Mouse (Mus musculus) 3134 (cell line): Measurements from ENCODE around the gene Rsph14.
A peak's percentile ranks its signal among the peaks of the same experiment; 100 is the strongest.

Experiments
- DNase-seq: peaks from one replicate; pipeline ENCODE4 v3.0.0-alpha.2; 2011; ENCODE audit warnings: low spot score; ENCODE audit not compliant: insufficient read length; ENCODE audit errors: extremely low read depth

Rsph14 gene

DNA sequence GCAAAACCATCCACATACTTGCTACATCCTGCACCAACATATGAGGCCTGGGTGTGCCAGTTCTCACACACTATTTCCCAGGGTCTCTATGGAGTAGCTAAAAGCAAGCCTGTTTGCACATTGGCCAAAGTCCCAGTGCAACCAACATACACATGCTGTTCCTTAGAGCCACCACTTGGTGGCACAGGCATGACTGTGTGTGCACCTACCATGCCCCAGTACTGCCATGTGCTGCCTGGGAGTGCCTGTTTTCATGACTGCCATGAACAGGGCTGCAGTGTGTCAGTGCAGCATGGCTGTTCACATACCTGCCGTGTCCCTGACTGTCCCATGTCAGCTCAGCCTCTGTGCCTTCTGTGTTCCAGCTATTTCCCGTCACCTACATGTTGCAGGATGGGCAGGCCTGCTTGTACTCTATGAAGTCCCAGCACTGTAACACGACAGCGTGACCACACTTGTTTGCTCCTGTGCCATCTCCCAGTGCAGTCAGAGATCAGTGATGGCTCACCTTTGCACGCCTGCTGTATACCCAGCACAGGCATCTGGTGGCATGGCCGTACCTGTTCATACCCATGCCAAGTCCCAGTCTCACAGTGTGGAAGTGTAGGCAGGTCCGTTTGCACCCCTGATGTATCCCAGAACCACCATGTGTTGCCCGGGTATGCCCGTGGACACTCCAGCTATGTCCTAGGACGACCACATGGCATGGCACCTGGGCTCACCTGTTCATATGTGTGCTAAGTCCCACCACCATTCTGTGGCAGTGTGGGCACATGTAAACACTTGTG is 95.2 kb downstream of the Rsph14 start:
- DNase-seq = no peak

GRCm38 (mm10) chr10:74935016-74935415 is 97.4 kb downstream of the Rsph14 start:
- DNase-seq = no peak

- no peak for DNase-seq
Observed at GRCm38 (mm10) chr10:74934521-74934920, 97.9 kb downstream of the Rsph14 start.

- DNase-seq = no peak
Observed at GRCm38 (mm10) chr10:74933548-74934190, 98.7 kb downstream of the Rsph14 start.

- no peak for DNase-seq
Observed at GRCm38 (mm10) chr10:74932487-74932886, 99.9 kb downstream of the Rsph14 start.

- no peak for DNase-seq
Observed at GRCm38 (mm10) chr10:74931631-74932030, 100.8 kb downstream of the Rsph14 start.

DNA sequence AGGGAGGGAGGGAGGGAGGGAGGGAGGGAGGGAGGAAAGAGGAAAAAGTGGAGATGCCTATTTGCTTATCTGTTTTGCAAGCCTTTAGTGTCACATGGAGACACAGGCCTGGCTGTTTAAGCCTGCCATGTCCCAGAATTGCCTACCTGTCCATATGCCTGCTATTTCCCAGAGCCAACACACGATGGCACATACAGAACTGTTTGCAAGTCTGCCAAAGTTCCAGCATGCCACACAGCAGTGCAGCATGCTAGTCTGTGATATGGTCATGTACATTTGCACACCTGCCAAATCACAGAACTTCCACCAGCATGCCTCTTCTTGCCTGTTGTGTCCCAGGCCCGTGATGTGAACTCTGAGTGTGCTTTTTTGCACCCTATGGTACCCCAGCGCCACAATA is 101.8 kb downstream of the Rsph14 start:
- DNase-seq = no peak

DNA sequence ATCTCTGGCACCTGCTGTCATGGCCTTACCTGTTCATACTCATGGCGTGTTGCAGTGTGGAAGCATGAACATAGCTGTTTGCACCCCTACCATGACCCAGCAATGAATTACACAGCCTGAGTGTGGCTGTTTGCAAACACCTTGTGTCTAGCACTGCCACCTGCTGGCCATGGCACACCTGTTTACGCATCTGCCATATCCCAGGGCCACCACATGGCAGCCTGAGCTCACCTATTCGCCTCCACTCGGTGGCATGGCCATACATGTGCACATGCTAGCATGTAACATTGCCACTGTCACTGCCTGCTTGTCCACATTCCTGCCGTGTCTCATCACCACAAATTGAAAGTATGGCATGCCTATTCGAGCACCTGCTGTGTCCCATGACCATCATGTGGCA is 102.8 kb downstream of the Rsph14 start:
- no peak for DNase-seq

DNA sequence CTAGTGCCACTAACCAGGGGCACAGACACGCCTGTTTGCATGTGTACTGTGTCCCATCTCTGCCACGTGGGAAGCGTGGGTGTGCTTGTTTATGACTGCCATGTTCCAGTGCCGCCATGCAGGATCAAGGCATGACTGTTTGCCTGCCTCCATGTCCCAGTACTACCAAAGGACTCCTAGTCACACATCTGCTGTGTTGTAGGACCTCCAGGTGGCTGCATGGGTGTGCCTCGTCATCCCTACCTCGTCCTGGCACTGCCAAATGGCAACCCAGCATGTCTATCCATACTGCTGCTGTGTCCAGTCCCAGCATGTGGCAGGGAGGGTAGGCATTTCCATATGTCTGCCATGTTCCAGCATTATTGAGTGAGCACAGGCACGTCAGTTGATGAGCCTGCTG is 104.1 kb downstream of the Rsph14 start:
- no peak for DNase-seq

DNA sequence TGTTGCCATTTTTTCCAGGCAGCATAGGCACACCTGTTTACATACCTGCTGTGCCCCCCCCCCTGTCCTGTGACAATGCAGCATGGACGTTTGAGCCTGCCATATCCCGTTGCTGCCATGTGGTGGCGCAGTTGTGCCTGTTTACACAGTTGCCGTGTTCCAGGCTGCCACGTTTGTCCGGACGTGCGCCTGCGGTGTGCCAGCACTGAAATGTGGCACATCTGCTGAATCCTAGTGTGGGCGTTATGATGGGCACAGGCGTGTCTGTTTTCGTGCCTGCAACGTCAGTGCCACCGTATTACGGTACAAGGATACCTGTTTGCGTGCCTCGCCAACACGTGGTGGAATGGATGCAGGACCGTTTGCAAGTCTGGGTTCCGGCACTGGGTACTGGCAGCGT is 107.1 kb downstream of the Rsph14 start:
- no peak for DNase-seq

GRCm38 (mm10) chr10:74924274-74924673 is 108.1 kb downstream of the Rsph14 start:
- no peak for DNase-seq

- DNase-seq = peak; percentile 44
Observed at GRCm38 (mm10) chr10:74922763-74923162, 109.6 kb downstream of the Rsph14 start.

GRCm38 (mm10) chr10:74921614-74922013 is 110.8 kb downstream of the Rsph14 start:
- DNase-seq = no peak

DNA sequence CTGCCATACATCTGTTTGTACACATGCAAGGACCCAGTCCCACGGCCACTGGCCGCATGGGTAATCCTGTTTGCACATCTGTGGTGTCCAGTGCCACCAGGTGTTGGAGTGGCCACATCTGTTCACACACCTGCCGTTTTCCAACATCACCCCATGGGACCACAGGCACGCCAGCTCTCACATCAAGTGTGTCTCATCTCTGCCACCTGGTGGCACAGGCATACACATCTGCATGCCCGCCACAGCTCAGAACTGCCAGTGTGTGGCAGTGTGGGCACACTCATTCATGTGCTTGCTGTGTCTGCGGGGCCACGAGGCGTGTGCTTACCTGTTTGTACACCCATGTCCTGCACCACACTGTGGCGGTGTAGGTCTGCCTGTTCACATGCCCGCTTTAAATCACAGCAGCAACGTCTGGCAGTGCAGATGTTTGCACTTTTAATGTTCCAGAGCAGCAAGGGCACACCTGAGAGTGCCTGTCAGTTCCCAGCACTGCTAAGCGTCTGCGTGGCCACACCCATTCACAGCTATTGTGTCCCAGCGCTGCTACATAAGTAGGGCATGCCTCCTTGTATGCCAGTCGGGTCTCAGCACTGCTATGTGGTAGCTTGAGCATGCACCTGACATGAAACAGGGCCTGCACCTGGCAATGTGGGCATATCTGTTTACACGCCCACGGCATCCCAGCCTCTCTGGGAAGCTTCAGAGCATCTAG is 111.4 kb downstream of the Rsph14 start:
- DNase-seq = peak; percentile 27

DNA sequence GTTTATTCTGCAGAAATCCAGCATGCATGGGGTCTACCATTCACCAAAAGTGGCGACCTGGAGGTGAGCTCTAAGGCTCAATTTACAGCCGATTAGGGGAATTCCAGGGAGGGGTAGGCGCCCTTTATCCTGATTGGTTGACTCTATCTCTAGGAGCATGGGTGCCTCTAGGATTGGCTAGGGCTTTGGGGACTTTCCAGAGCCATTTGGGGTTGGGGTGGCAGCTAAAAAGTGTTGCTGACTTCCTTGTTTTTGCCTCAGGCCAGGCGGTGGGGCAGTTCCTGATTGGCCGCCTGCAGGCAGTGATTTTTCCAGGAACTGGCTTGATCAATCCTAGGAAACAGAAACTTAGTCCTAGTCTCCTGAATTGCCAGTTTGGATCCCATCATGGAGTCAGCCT is 113.1 kb downstream of the Rsph14 start:
- no peak for DNase-seq

DNA sequence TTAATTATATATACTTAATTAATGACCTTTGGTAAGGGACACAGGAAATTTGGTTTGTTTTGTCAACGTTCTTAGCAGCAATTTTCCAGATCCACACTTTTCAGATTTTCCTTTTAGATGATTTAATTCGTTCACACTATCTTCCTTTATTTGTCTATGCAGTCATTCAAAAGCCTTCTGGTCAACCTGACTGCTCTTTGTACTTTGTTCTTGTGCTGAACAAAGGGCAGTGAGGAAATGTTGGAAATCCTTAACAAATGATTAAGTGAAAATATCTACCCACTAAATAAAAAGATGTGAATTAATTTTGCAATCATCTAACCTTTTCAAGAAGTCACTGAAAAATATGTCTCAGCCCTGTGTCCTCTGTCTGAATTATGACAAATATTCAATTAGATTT is 124.0 kb downstream of the Rsph14 start:
- DNase-seq = no peak
